Mouse (Mus musculus): Measurements from ENCODE around the gene Cnnm4. TPM values are rescaled to one million over a fixed set of nuclear protein-coding genes. Genes with fewer than 3 reads are reported as not detected.

Gene Cnnm4
- polyA plus RNA-seq, 1 experiment: 6.5 TPM

GRCm38 (mm10) chr1:36469811-36470444, 1.5 kb upstream of the Cnnm4 start:
- H3K4me1 ChIP-seq (ENCODE audit: control insufficient read depth, insufficient read depth, low read length): peaks cover 3% of the 10 kb centered on the region; the same call in 1 of the 2 replicates
- no peak overlapping the region for H3K27ac ChIP-seq (ENCODE audit: insufficient read depth, low read length)
- no peak overlapping the region for H3K4me3 ChIP-seq (ENCODE audit: insufficient read depth, low read length)
- TF ChIP-seq POLR2A (IDR thresholded peaks at IDR 0.05; ENCODE audit: extremely low read depth, insufficient read depth, low read length) (no peak), CTCF (IDR thresholded peaks at IDR 0.05; ENCODE audit: extremely low read depth, insufficient read depth, low read length) (no peak)

GRCm38 (mm10) chr1:36472106-36472440, 653 bp downstream of the Cnnm4 start:
- TF ChIP-seq CTCF (IDR thresholded peaks at IDR 0.05; ENCODE audit: extremely low read depth, insufficient read depth, low read length): no peak
- TF ChIP-seq POLR2A (IDR thresholded peaks at IDR 0.05; ENCODE audit: extremely low read depth, insufficient read depth, low read length): no peak
- Histone ChIP-seq H3K4me1 (ENCODE audit: control insufficient read depth, insufficient read depth, low read length) (peaks cover 4% of the 10 kb centered on the region; the same call in 1 of the 2 replicates), H3K27ac (ENCODE audit: insufficient read depth, low read length) (no peak overlapping the region), H3K4me3 (ENCODE audit: insufficient read depth, low read length) (peak overlapping the region; percentile 87)

- Histone ChIP-seq H3K4me3 (ENCODE audit: insufficient read depth, low read length) (peak overlapping the region; percentile 87), H3K27ac (ENCODE audit: insufficient read depth, low read length) (no peak overlapping the region), H3K4me1 (ENCODE audit: control insufficient read depth, insufficient read depth, low read length) (peaks cover 4% of the 10 kb centered on the region; the same call in 1 of the 2 replicates)
- TF ChIP-seq CTCF (IDR thresholded peaks at IDR 0.05; ENCODE audit: extremely low read depth, insufficient read depth, low read length): no peak
- TF ChIP-seq POLR2A (IDR thresholded peaks at IDR 0.05; ENCODE audit: extremely low read depth, insufficient read depth, low read length): no peak
These were observed 1.9 kb downstream of the Cnnm4 start for GRCm38 (mm10) chr1:36473211-36473780.

- H3K27ac ChIP-seq (ENCODE audit: insufficient read depth, low read length): no peak overlapping the region
- peaks cover 4% of the 10 kb centered on the region; the same call in 1 of the 2 replicates for H3K4me1 ChIP-seq (ENCODE audit: control insufficient read depth, insufficient read depth, low read length)
- H3K4me3 ChIP-seq (ENCODE audit: insufficient read depth, low read length): peak overlapping the region; percentile 10; the same call in 1 of the 2 replicates
- TF ChIP-seq POLR2A (IDR thresholded peaks at IDR 0.05; ENCODE audit: extremely low read depth, insufficient read depth, low read length): no peak
These were observed 3.2 kb downstream of the Cnnm4 start for GRCm38 (mm10) chr1:36474646-36475045.

- no peak overlapping the region for H3K27ac ChIP-seq (ENCODE audit: insufficient read depth, low read length)
- H3K4me3 ChIP-seq (ENCODE audit: insufficient read depth, low read length): peak overlapping the region; percentile 10; the same call in 1 of the 2 replicates
- TF ChIP-seq CTCF (IDR thresholded peaks at IDR 0.05; ENCODE audit: extremely low read depth, insufficient read depth, low read length) (no peak), POLR2A (IDR thresholded peaks at IDR 0.05; ENCODE audit: extremely low read depth, insufficient read depth, low read length) (no peak)
- H3K4me1 ChIP-seq (ENCODE audit: control insufficient read depth, insufficient read depth, low read length): peaks cover 4% of the 10 kb centered on the region; the same call in 1 of the 2 replicates
These were observed 4.2 kb downstream of the Cnnm4 start for GRCm38 (mm10) chr1:36475480-36476110.

- Histone ChIP-seq H3K27ac (ENCODE audit: insufficient read depth, low read length) (no peak overlapping the region), H3K4me1 (ENCODE audit: control insufficient read depth, insufficient read depth, low read length) (peaks cover 4% of the 10 kb centered on the region; the same call in 1 of the 2 replicates), H3K4me3 (ENCODE audit: insufficient read depth, low read length) (no peak overlapping the region)
- TF ChIP-seq POLR2A (IDR thresholded peaks at IDR 0.05; ENCODE audit: extremely low read depth, insufficient read depth, low read length) (no peak), CTCF (IDR thresholded peaks at IDR 0.05; ENCODE audit: extremely low read depth, insufficient read depth, low read length) (no peak)
These were observed 5.0 kb downstream of the Cnnm4 start for GRCm38 (mm10) chr1:36476426-36476825.

- Histone ChIP-seq H3K4me1 (ENCODE audit: control insufficient read depth, insufficient read depth, low read length) (peaks cover 4% of the 10 kb centered on the region; the same call in 1 of the 2 replicates), H3K27ac (ENCODE audit: insufficient read depth, low read length) (no peak overlapping the region), H3K4me3 (ENCODE audit: insufficient read depth, low read length) (no peak overlapping the region)
- TF ChIP-seq POLR2A (IDR thresholded peaks at IDR 0.05; ENCODE audit: extremely low read depth, insufficient read depth, low read length): no peak
- TF ChIP-seq CTCF (IDR thresholded peaks at IDR 0.05; ENCODE audit: extremely low read depth, insufficient read depth, low read length): no peak
These were observed 6.9 kb downstream of the Cnnm4 start for GRCm38 (mm10) chr1:36478343-36478795.

- Histone ChIP-seq H3K27ac (ENCODE audit: insufficient read depth, low read length) (no peak overlapping the region), H3K4me3 (ENCODE audit: insufficient read depth, low read length) (no peak overlapping the region), H3K4me1 (ENCODE audit: control insufficient read depth, insufficient read depth, low read length) (0 out of 2 replicates have a peak, but pooled peaks cover 2% of the 10 kb centered on the region)
- TF ChIP-seq POLR2A (IDR thresholded peaks at IDR 0.05; ENCODE audit: extremely low read depth, insufficient read depth, low read length) (no peak), CTCF (IDR thresholded peaks at IDR 0.05; ENCODE audit: extremely low read depth, insufficient read depth, low read length) (no peak)
These were observed 8.8 kb downstream of the Cnnm4 start for GRCm38 (mm10) chr1:36479903-36480899.

- Histone ChIP-seq H3K4me3 (ENCODE audit: insufficient read depth, low read length) (no peak overlapping the region), H3K4me1 (ENCODE audit: control insufficient read depth, insufficient read depth, low read length) (no peaks in the 10 kb centered on the region), H3K27ac (ENCODE audit: insufficient read depth, low read length) (no peak overlapping the region)
- TF ChIP-seq CTCF (IDR thresholded peaks at IDR 0.05; ENCODE audit: extremely low read depth, insufficient read depth, low read length) (no peak), POLR2A (IDR thresholded peaks at IDR 0.05; ENCODE audit: extremely low read depth, insufficient read depth, low read length) (no peak)
These were observed 12.4 kb downstream of the Cnnm4 start for GRCm38 (mm10) chr1:36483825-36484224.
